9 mouse cellular contexts compared by ENCODE assay signal in genomic region chr9:123258796-123259195, GRCm38 (mm10). TPM values are rescaled to one million over a fixed set of nuclear protein-coding genes. Genes with fewer than 3 reads are reported as not detected.
DNase-seq lines count a peak whose midpoint lies in the region; ATAC-seq lines count a peak whose summit lies in the region.
"Had no signal": no experiment of that assay in that cellular context is flagged by ENCODE, and none has a peak within 500 bp of the region (broad histone marks: within the 10 kb centered on the region; RNA-seq: fewer than 3 reads in every experiment).

No protein-coding gene starts in this region.

- H3K4me1 ChIP-seq in kidney, embryonic 15.5 days: peaks cover 11% of the 10 kb centered on the region
- H3K4me1 ChIP-seq in hindbrain, embryonic 12.5 days: 0 out of 2 replicates have a peak, but pooled peaks cover 3% of the 10 kb centered on the region
- H3K4me1 ChIP-seq in midbrain, embryonic 15.5 days: no peaks in the 10 kb centered on the region

- peak overlapping the region; percentile 57; the same call in 1 of the 2 replicates for H3K4me3 ChIP-seq in kidney, embryonic 15.5 days (replicated peaks)
- H3K4me3 ChIP-seq in hindbrain, embryonic 12.5 days: peak overlapping the region; percentile 79; the same call in 1 of the 2 replicates
- H3K4me3 ChIP-seq in midbrain, embryonic 15.5 days: peak overlapping the region; percentile 70

- peak overlapping the region; percentile 92 for H3K4me2 ChIP-seq in kidney, embryonic 15.5 days
- peak overlapping the region; percentile 96 for H3K4me2 ChIP-seq in hindbrain, embryonic 12.5 days (replicated peaks)
- H3K4me2 ChIP-seq in midbrain, embryonic 15.5 days: peak overlapping the region; percentile 63

- no peak overlapping the region for H3K9ac ChIP-seq in kidney, embryonic 15.5 days
- H3K9ac ChIP-seq in hindbrain, embryonic 12.5 days: no peak overlapping the region
- H3K9ac ChIP-seq in midbrain, embryonic 15.5 days: no peak overlapping the region

- ATAC-seq in kidney, embryonic 15.5 days (replicated peaks; ENCODE audit: low FRiP score): no peak
- no peak for ATAC-seq in hindbrain, embryonic 12.5 days (ENCODE audit: low FRiP score)
- ATAC-seq in midbrain, embryonic 15.5 days (replicated peaks): no peak
- ATAC-seq in erythroblast, adult 5-6 weeks (replicated peaks; ENCODE audit: low FRiP score, poor library complexity, severe bottlenecking): no peak

- H3K9me3 ChIP-seq in kidney, embryonic 15.5 days (replicated peaks): no peaks in the 10 kb centered on the region
- no peaks in the 10 kb centered on the region for H3K9me3 ChIP-seq in hindbrain, embryonic 12.5 days (replicated peaks)
- no peaks in the 10 kb centered on the region for H3K9me3 ChIP-seq in midbrain, embryonic 15.5 days

- no peaks in the 10 kb centered on the region for H3K36me3 ChIP-seq in kidney, embryonic 15.5 days
- no peaks in the 10 kb centered on the region for H3K36me3 ChIP-seq in hindbrain, embryonic 12.5 days
- H3K36me3 ChIP-seq in midbrain, embryonic 15.5 days (replicated peaks): no peaks in the 10 kb centered on the region

- DNase-seq in kidney, postnatal 14 days: no peak
- peak; percentile 47 to 68 for DNase-seq in cerebellum, postnatal 14 days
- no peak for DNase-seq in adrenal gland, postnatal 14 days
- no peak for DNase-seq in spleen, adult 18-20 months
- DNase-seq: adrenal gland, postnatal 25 days had no signal

- no peak overlapping the region for H3K27ac ChIP-seq in kidney, embryonic 15.5 days
- H3K27ac ChIP-seq in hindbrain, embryonic 12.5 days: no peak overlapping the region
- H3K27ac ChIP-seq in midbrain, embryonic 15.5 days: no peak overlapping the region

- 36% methylated on average over 10 of the region's 10 CpGs for WGBS in kidney, embryonic 15.5 days
- 26% methylated on average over 10 of the region's 10 CpGs for WGBS in hindbrain, embryonic 12.5 days
- 25% methylated on average over 10 of the region's 10 CpGs for WGBS in midbrain, embryonic 15.5 days

- H3K27me3 ChIP-seq in kidney, embryonic 15.5 days: peaks cover 37% of the 10 kb centered on the region
- peaks cover 43% of the 10 kb centered on the region for H3K27me3 ChIP-seq in hindbrain, embryonic 12.5 days
- H3K27me3 ChIP-seq in midbrain, embryonic 15.5 days (replicated peaks): no peaks in the 10 kb centered on the region

RNA-seq across cellular contexts. Expression of gene Tmem158, which starts 1.8 kb away (rescaled TPM):
- polyA plus RNA-seq in kidney, embryonic 15.5 days (2015; fragmentation: Nextera tagmentation; extraction: Ambion mirVana): 7.2 and 8.8 TPM in 2 replicates
- polyA plus RNA-seq in hindbrain, embryonic 12.5 days (2016; fragmentation: Nextera tagmentation; extraction: Ambion mirVana): 17.6 and 18.5 TPM in 2 replicates
- 40.8 and 41.8 TPM in 2 replicates for polyA plus RNA-seq in midbrain, embryonic 15.5 days (2015; fragmentation: Nextera tagmentation; extraction: Ambion mirVana)
- 1.3 TPM in 1 of 2 replicates, not detected in the other for total RNA-seq in erythroblast, adult 5-6 weeks (2015; ENCODE audit: low replicate concordance)
- not detected in 2 replicates for total RNA-seq in erythroblast, adult 5-6 weeks (2017; ENCODE audit: low replicate concordance)
- 12.9 and 16.1 TPM in 2 replicates for total RNA-seq in adrenal gland, postnatal 14 days (2021)

RNA-seq across cellular contexts. Expression of gene Cdcp1, which starts 43.0 kb away (rescaled TPM):
- 7.5 and 7.7 TPM in 2 replicates for polyA plus RNA-seq in kidney, embryonic 15.5 days (2015; fragmentation: Nextera tagmentation; extraction: Ambion mirVana)
- polyA plus RNA-seq in hindbrain, embryonic 12.5 days (2016; fragmentation: Nextera tagmentation; extraction: Ambion mirVana): 1.2 and 1.4 TPM in 2 replicates
- polyA plus RNA-seq in midbrain, embryonic 15.5 days (2015; fragmentation: Nextera tagmentation; extraction: Ambion mirVana): 0.05 and 0.11 TPM in 2 replicates
- not detected in 2 replicates for total RNA-seq in erythroblast, adult 5-6 weeks (2015; ENCODE audit: low replicate concordance)
- total RNA-seq in erythroblast, adult 5-6 weeks (2017; ENCODE audit: low replicate concordance): not detected in 2 replicates
- 0.30 and 0.85 TPM in 2 replicates for total RNA-seq in adrenal gland, postnatal 14 days (2021)

Comparison
In these comparisons a context has a peak if more than half of its experiments do, and no peak if none do; other contexts are left out.
1. DNase-seq: peak in cerebellum, postnatal 14 days (2 of 2); none in kidney, postnatal 14 days (single experiment), adrenal gland, postnatal 14 days (single experiment) and spleen, adult 18-20 months (0 of 2).
2. Peak in every context shown above with its lines, with median percentiles within 50 percentile points of each other: H3K4me2 ChIP-seq and H3K4me3 ChIP-seq.